ENCODE assay signal across 8 mouse cellular contexts in genomic region chr3:103737778-103738571, GRCm38 (mm10). TPM values are rescaled to one million over a fixed set of nuclear protein-coding genes. Genes with fewer than 3 reads are reported as not detected.
DNase-seq lines count a peak whose midpoint lies in the region; ATAC-seq lines count a peak whose summit lies in the region.

TSS of gene Olfml3 (minus strand) at chr3:103738001.

- DNase-seq in adrenal gland, adult 18-20 months (ENCODE audit: low spot score in 2 of 2), result peak; percentile 80 to 87
- DNase-seq in embryo, embryonic 10.5 days (ENCODE audit: low spot score), result peak; percentile 97
- peak; percentile 86 for DNase-seq in gastrocnemius, postnatal 14 days
- peak; percentile 89 for DNase-seq in induced T-regulatory cell, adult 2 months (ENCODE audit: low read depth)
- peak; percentile 65 to 95 for DNase-seq in left cerebral cortex, adult 9 months (ENCODE audit: low spot score in 2 of 2)
- DNase-seq in right cerebral cortex, postnatal 10 days (ENCODE audit: low spot score in 2 of 2), result peak; percentile 91 to 94
- DNase-seq in urinary bladder, postnatal 14 days (ENCODE audit: low spot score), result peak; percentile 92

- ATAC-seq in megakaryocyte progenitor cell, adult 5-6 weeks (replicated peaks; ENCODE audit: poor library complexity), result peak; percentile 85

- intact Hi-C loops in gastrocnemius, postnatal 14 days (cut with DNase I; ENCODE audit: low total_unique reads), result loop anchor here (5.0 to 10.0 kb wide), 2 partner anchors 147 to 346 kb away; no protein-coding TSS in a partner anchor

RNA-seq across cellular contexts. Expression of gene Olfml3, which starts in this region (rescaled TPM):
- 10 to 100 TPM; 17.3 to 24.4 TPM for total RNA-seq in adrenal gland, adult 18-20 months (2021)
- 1 to 10 TPM; 6.7 to 8.2 TPM for total RNA-seq in gastrocnemius, postnatal 14 days (2021)
- 0.37 and 0.49 TPM in 2 replicates for total RNA-seq in megakaryocyte progenitor cell, adult 5-6 weeks (2015)
- 0.25 and 0.57 TPM in 2 replicates for total RNA-seq in megakaryocyte progenitor cell, adult 5-6 weeks (2017)

Comparison
In these comparisons a context has a peak if more than half of its experiments do, and no peak if none do; other contexts are left out.
1. Peak in every context shown above with its lines: DNase-seq and ATAC-seq.
2. RNA of gene Olfml3 (total RNA-seq): 17.3 to 24.4 TPM in adrenal gland, adult 18-20 months and 6.7 to 8.2 TPM in gastrocnemius, postnatal 14 days; 0.25 to 0.57 TPM in megakaryocyte progenitor cell, adult 5-6 weeks; every median in the first group is over 4 times any median in the second.
3. Peak in ATAC-seq in megakaryocyte progenitor cell, adult 5-6 weeks; RNA of the gene not detected or under 1 TPM.